Mouse (Mus musculus) hindbrain, embryonic 15.5 days (tissue): ENCODE data around the gene Tnr. TPM values are rescaled to one million over a fixed set of nuclear protein-coding genes. Genes with fewer than 3 reads are reported as not detected.

Experiments used
- ATAC-seq: fragments of 200-750 bp; cut with Nextera tagmentation; 2 replicates; pipeline ENCODE4 v1.8.0; 2017; ENCODE audit warnings: low read depth, moderate number of reproducible peaks, moderate TSS enrichment; ENCODE audit not compliant: low FRiP score
- H3K27ac ChIP-seq: fragments of 300-500 bp; sonication (generic); replicated peaks from 2 replicates; pipeline ENCODE4 v1.5.1; 2015; ENCODE audit warnings: mild to moderate bottlenecking, inconsistent platforms
- H3K27me3 ChIP-seq: fragments of 300-500 bp; sonication (generic); 2 replicates; pipeline ENCODE4 v1.6.1; 2015; ENCODE audit warnings: control low read depth, inconsistent platforms
- H3K36me3 ChIP-seq: fragments of 300-500 bp; sonication (generic); 2 replicates; pipeline ENCODE4 v1.6.1; 2015; ENCODE audit warnings: control low read depth, inconsistent platforms
- H3K4me1 ChIP-seq: fragments of 300-500 bp; sonication (generic); replicated peaks from 2 replicates; pipeline ENCODE4 v1.6.1; 2015; ENCODE audit warnings: control low read depth, inconsistent platforms
- H3K4me2 ChIP-seq: fragments of 300-500 bp; sonication (generic); 2 replicates; pipeline ENCODE4 v1.6.1; 2015; ENCODE audit warnings: moderate library complexity, mild to moderate bottlenecking, inconsistent platforms
- H3K4me3 ChIP-seq: fragments of 300-500 bp; sonication (generic); 2 replicates; pipeline ENCODE4 v1.5.1; 2015; ENCODE audit warnings: mild to moderate bottlenecking, inconsistent platforms
- H3K9ac ChIP-seq: fragments of 300-500 bp; sonication (generic); 2 replicates; pipeline ENCODE4 v1.6.1; 2015; ENCODE audit warnings: inconsistent platforms
- H3K9me3 ChIP-seq: fragments of 300-500 bp; sonication (generic); 2 replicates; pipeline ENCODE4 v1.6.1; 2016; ENCODE audit warnings: control low read depth, inconsistent platforms
- WGBS: fragments of 180-500 bp; shearing (Covaris S2); methylation state at CpG from one replicate; pipeline ENCODE4 v1.1.7; 2015; 5-methylcytosine and 5-hydroxymethylcytosine counted together
- polyA plus RNA-seq: library from polyadenylated mRNA; unstranded; fragments of >200 nt; fragmentation: Nextera tagmentation; extraction: Ambion mirVana; gene quantifications from 2 replicates; pipeline ENCODE4 v1.2.1, GENCODE M21; 2015

The Tnr gene
- polyA plus RNA-seq, 1 experiment from 2014 or later: 5.0 TPM

- Histone ChIP-seq H3K9ac (no peak overlapping the region), H3K36me3 (no peaks in the 10 kb centered on the region), H3K4me2 (no peak overlapping the region), H3K9me3 (no peaks in the 10 kb centered on the region), H3K4me3 (no peak overlapping the region), H3K4me1 (peaks cover 8% of the 10 kb centered on the region; the same call in 1 of the 2 replicates), H3K27me3 (no peaks in the 10 kb centered on the region), H3K27ac (no peak overlapping the region)
- no peak for ATAC-seq
- WGBS: 60% methylated on average over 2 of the region's 2 CpGs
Observed at GRCm38 (mm10) chr1:159822416-159822815, 298.8 kb downstream of the Tnr start.

DNA sequence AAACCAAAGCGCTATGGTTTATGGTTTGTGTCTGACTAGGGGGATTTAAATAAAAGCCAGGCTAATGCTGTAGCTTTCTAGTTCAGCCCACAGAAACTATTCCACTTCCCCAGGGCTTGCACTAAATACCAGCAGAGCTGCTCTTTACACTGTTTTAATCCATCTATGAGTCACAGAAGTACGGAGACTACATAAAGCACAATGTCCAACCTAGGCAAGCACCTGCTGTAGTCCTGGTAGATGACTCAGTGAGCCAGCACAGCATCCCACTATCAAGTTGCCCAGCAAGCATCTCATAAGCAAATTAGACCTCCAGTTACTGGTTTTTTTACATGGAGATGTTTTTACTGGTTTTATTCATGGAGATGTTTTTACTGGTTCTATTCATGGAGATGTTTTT, 305.0 kb downstream of the Tnr start:
- H3K27ac ChIP-seq: no peak overlapping the region
- H3K27me3 ChIP-seq: no peaks in the 10 kb centered on the region
- H3K4me2 ChIP-seq: no peak overlapping the region
- no peaks in the 10 kb centered on the region for H3K9me3 ChIP-seq
- 86% methylated on average over 2 of the region's 2 CpGs for WGBS
- H3K9ac ChIP-seq: no peak overlapping the region
- no peaks in the 10 kb centered on the region for H3K4me1 ChIP-seq
- no peaks in the 10 kb centered on the region for H3K36me3 ChIP-seq
- no peak overlapping the region for H3K4me3 ChIP-seq
- ATAC-seq: no peak

DNA sequence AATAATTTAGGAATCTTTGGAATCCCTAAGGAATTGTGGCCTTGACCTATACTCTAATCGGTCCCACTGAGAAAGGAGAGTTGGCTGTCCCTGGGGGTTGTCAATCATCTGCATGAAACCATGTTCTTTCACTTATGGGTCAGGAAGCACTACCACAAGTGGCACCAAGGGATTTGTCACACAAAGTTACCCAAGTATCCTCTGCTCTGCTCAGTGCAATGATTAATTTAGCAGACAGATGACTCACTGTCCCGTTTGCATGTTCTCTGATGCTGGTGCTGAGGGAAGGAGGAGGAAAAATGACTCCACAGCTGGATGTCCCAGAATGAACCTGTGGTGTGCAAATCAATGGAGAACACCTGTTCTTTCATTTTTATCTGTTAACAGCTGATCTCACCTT, 309.6 kb downstream of the Tnr start:
- WGBS: 61% methylated on average over 2 of the region's 2 CpGs
- no peak for ATAC-seq

DNA sequence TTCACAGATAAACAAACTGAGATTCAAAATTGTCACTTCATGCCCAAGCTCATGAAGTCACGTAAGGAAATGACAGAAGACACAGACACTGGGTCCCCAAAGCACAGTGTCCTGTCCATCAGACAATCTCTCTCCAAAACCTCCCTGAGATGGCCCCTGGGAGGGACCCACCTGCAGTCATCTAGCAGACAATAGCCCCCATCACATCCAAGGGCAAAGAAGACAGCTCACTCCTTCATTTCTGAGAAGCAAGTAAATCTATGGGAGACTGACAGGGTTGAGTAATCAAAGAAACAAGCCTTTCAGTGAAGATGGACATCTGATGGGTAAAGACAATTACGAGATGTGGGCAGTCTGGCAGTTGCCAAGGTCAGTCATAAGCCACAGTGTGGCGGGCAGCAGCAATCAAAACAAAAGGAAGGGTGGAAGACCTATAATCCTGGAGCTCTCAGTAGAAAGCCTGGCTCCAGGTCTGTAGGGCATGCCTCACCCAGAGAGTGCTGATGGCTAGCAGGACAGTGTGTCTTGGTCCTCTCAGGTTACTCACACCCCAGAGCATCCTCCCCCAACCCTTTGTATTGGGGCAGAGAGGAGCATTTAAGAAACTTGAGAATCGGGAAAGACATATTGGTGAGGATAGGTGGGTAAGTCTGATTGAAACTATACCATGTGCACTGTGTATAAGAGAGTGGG, 310.2 kb downstream of the Tnr start:
- no peaks in the 10 kb centered on the region for H3K4me1 ChIP-seq
- H3K9ac ChIP-seq: no peak overlapping the region
- H3K36me3 ChIP-seq: no peaks in the 10 kb centered on the region
- H3K9me3 ChIP-seq: no peaks in the 10 kb centered on the region
- H3K4me2 ChIP-seq: no peak overlapping the region
- no peak overlapping the region for H3K4me3 ChIP-seq
- no peaks in the 10 kb centered on the region for H3K27me3 ChIP-seq
- no peak overlapping the region for H3K27ac ChIP-seq
- ATAC-seq: no peak
- 54% methylated on average over 4 of the region's 4 CpGs for WGBS

More for the DNA sequence above, 309.6 kb downstream of the Tnr start:
- no peaks in the 10 kb centered on the region for H3K36me3 ChIP-seq
- no peak overlapping the region for H3K4me3 ChIP-seq
- H3K27me3 ChIP-seq: no peaks in the 10 kb centered on the region
- no peak overlapping the region for H3K9ac ChIP-seq
- no peak overlapping the region for H3K4me2 ChIP-seq
- H3K27ac ChIP-seq: no peak overlapping the region
- H3K9me3 ChIP-seq: no peaks in the 10 kb centered on the region
- no peaks in the 10 kb centered on the region for H3K4me1 ChIP-seq

DNA sequence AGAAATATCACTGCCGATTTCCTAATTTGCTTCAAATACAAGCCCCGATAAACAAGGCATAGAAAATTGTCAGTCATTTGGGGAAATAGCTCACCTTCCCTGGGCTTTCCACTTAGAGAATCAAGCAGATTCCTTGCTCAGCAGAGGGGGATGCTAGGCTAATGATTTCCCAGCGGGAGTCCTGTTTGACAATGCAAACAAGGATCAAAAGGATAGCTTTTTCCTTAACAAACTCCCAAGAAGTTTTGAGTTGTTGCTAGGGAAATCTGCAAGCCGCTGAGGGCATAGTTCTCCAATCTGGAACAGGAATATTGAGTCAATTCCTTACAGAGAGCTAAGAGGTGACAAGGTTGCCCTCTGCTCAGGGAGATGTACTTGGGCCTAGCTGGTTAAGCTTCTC, 311.6 kb downstream of the Tnr start:
- H3K4me3 ChIP-seq: no peak overlapping the region
- H3K9me3 ChIP-seq: no peaks in the 10 kb centered on the region
- H3K36me3 ChIP-seq: no peaks in the 10 kb centered on the region
- no peak overlapping the region for H3K27ac ChIP-seq
- WGBS: 10% methylated on average over 4 of the region's 4 CpGs
- no peak overlapping the region for H3K4me2 ChIP-seq
- no peaks in the 10 kb centered on the region for H3K27me3 ChIP-seq
- no peak for ATAC-seq
- H3K9ac ChIP-seq: no peak overlapping the region
- H3K4me1 ChIP-seq: no peaks in the 10 kb centered on the region

- 21% methylated on average over 2 of the region's 2 CpGs for WGBS
- no peak for ATAC-seq
Observed at GRCm38 (mm10) chr1:159840337-159840736, 316.8 kb downstream of the Tnr start.

DNA sequence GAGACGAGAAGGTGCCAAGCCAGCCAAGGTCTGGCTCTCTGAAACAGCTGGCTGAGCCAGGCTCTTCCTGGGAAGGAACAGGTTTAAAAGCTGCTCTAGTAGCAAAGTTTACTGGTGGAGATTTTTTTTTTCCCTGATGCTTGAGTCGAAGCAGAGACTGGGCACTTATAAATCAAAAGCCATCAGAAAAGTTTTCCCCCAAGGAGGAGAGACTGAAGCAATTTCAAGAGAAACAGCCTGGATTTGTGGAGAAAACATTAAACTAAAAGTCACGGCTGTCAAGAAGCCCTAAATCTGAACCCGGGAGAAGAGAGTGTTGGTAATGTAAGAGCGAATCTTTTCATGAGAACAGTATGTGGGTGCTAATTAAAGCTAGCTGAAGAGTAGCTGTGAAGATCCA, 319.3 kb downstream of the Tnr start:
- H3K4me2 ChIP-seq: no peak overlapping the region
- no peak for ATAC-seq
- H3K9ac ChIP-seq: no peak overlapping the region
- H3K27me3 ChIP-seq: no peaks in the 10 kb centered on the region
- 84% methylated on average over 5 of the region's 5 CpGs for WGBS
- no peaks in the 10 kb centered on the region for H3K9me3 ChIP-seq
- H3K4me1 ChIP-seq: no peaks in the 10 kb centered on the region
- H3K27ac ChIP-seq: no peak overlapping the region
- H3K36me3 ChIP-seq: no peaks in the 10 kb centered on the region
- no peak overlapping the region for H3K4me3 ChIP-seq

More at GRCm38 (mm10) chr1:159840337-159840736, 316.8 kb downstream of the Tnr start:
- H3K4me1 ChIP-seq: no peaks in the 10 kb centered on the region
- no peaks in the 10 kb centered on the region for H3K9me3 ChIP-seq
- H3K27me3 ChIP-seq: no peaks in the 10 kb centered on the region
- H3K9ac ChIP-seq: no peak overlapping the region
- H3K36me3 ChIP-seq: no peaks in the 10 kb centered on the region
- H3K4me3 ChIP-seq: no peak overlapping the region
- no peak overlapping the region for H3K4me2 ChIP-seq
- H3K27ac ChIP-seq: no peak overlapping the region

DNA sequence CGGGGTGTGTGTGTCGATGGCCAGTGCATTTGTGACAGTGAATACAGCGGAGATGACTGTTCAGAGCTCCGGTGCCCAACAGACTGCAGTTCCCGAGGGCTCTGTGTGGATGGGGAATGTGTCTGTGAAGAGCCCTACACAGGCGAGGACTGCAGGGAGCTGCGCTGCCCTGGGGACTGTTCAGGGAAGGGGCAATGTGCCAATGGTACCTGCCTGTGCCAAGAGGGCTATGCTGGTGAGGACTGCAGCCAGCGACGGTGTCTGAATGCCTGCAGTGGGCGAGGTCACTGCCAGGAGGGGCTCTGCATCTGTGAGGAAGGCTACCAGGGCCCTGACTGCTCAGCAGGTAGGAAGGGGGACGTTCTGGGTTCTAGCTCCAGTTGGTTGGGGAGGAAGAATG, 328.5 kb downstream of the Tnr start:
- Histone ChIP-seq H3K4me3 (no peak overlapping the region), H3K9me3 (no peaks in the 10 kb centered on the region), H3K27ac (no peak overlapping the region), H3K4me1 (no peaks in the 10 kb centered on the region), H3K36me3 (no peaks in the 10 kb centered on the region), H3K4me2 (no peak overlapping the region), H3K9ac (no peak overlapping the region), H3K27me3 (no peaks in the 10 kb centered on the region)
- 0 out of 2 replicates have a peak, but pooled peaks have one; percentile 38 for ATAC-seq
- 77% methylated on average over 11 of the region's 11 CpGs for WGBS

- H3K4me3 ChIP-seq: no peak overlapping the region
- WGBS: 87% methylated on average over 1 of the region's 1 CpGs
- H3K9me3 ChIP-seq: no peaks in the 10 kb centered on the region
- ATAC-seq: no peak
- no peaks in the 10 kb centered on the region for H3K36me3 ChIP-seq
- no peaks in the 10 kb centered on the region for H3K4me1 ChIP-seq
- no peak overlapping the region for H3K27ac ChIP-seq
- no peaks in the 10 kb centered on the region for H3K27me3 ChIP-seq
- H3K9ac ChIP-seq: no peak overlapping the region
- no peak overlapping the region for H3K4me2 ChIP-seq
Observed at GRCm38 (mm10) chr1:159854261-159854660, 330.7 kb downstream of the Tnr start.

DNA sequence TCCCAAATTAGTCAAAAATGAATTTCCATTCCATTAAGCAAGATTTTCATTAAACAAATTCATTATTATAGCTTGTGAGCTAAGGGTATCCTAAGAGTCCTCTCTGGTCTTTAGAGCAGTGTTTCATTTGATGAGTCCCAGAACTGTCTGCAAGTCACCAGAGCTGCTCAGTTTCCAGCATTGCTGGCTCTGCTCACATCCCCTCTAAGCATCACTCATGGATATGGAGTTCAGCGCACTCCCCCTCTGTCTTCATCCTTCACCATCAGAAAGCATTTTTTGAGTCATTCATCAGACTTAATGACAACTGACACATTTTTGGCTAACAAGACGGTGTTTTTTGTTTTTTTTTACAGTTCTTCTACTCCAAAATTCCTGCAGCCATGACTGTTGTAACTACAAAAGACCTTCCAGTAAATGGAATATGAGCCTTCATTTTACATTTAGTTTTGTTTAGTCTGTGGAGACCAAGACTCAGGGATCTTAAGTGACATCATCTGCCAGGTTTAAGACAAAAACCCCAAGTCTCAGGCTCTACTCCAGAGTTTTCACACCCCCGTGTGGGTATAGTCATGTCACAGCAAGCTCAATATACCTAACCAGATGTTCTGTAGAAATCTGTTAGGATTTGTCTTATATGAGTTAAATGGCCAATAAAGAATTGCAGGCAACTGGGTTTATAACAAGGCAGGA, 338.4 kb downstream of the Tnr start:
- no peak for ATAC-seq
- Histone ChIP-seq H3K4me1 (0 out of 2 replicates have a peak, but pooled peaks cover 4% of the 10 kb centered on the region), H3K27ac (no peak overlapping the region), H3K4me3 (no peak overlapping the region), H3K9ac (no peak overlapping the region), H3K36me3 (no peaks in the 10 kb centered on the region), H3K27me3 (no peaks in the 10 kb centered on the region), H3K9me3 (no peaks in the 10 kb centered on the region), H3K4me2 (no peak overlapping the region)
- WGBS: 74% methylated on average over 3 of the region's 3 CpGs

DNA sequence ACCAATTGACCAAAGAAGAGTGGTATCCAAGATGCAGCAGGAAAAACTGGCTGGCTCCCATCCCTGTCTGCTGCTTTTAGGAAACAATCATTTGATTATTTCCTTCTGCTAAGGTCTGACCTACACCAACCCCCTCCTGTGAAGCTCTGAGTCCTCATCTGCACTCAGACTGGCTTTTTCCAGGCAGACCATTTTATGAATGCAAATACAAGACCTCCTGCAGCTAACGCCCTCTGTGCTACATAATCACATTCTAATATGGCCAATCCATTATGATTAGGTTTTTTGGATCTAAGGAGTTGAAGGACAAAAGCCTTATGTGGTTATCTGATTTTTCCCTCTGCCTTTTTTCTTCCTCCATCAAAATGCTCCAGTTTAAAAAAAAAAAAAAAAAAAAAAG, 342.1 kb downstream of the Tnr start:
- Histone ChIP-seq H3K9ac (no peak overlapping the region), H3K4me1 (0 out of 2 replicates have a peak, but pooled peaks cover 4% of the 10 kb centered on the region), H3K36me3 (no peaks in the 10 kb centered on the region), H3K27me3 (peaks cover 6% of the 10 kb centered on the region; the same call in 1 of the 2 replicates), H3K9me3 (no peaks in the 10 kb centered on the region), H3K4me3 (no peak overlapping the region), H3K27ac (no peak overlapping the region), H3K4me2 (no peak overlapping the region)
- no peak for ATAC-seq
- 26% methylated on average over 1 of the region's 1 CpGs for WGBS

DNA sequence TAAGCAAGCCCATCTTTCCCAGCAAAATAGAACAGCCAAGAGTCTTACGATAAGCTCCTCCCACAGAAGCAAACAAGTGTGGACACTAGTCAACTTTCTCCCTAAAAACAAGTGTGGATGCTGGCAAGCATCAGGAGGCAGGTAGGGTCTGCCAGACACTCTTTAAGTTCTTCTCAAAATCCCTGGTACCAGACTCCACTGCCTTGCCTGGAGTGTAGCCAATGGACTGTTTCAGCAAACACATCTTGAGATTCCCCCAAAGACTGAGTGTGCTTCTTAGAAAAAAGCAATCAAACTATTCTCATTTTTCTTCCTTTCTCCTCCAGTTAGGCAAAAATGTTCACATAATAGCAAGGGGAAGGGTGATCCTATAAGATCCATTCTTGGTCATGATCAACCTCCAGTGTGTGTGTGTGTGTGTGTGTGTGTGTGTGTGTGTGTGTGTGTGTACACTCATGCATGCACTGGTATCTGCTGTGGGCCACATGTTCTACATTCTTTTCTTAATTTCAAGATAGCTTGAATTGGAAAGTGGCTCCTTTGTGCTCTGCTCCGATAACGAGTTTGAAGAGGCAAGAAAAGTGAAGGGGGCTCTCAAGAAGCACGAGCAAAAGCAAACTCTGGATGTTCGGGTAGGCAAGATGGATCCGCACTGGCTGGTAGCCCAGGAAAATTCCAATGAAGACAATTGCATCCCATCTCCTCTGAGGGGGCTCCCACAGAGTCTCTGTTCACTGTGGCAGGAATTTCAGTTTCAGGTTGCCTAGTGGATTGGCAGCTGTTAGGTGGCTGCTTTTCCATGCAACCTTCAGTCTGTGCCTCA, 346.3 kb downstream of the Tnr start:
- 77% methylated on average over 6 of the region's 6 CpGs for WGBS
- Histone ChIP-seq H3K4me2 (no peak overlapping the region), H3K27me3 (peaks cover 6% of the 10 kb centered on the region; the same call in 1 of the 2 replicates), H3K4me3 (no peak overlapping the region), H3K36me3 (no peaks in the 10 kb centered on the region), H3K27ac (no peak overlapping the region), H3K9ac (no peak overlapping the region), H3K4me1 (0 out of 2 replicates have a peak, but pooled peaks cover 4% of the 10 kb centered on the region), H3K9me3 (no peaks in the 10 kb centered on the region)
- ATAC-seq: no peak
